Mouse (Mus musculus) MEL (cell line): ENCODE results near the gene Ceacam19. TPM values are rescaled to one million over a fixed set of nuclear protein-coding genes. Genes with fewer than 3 reads are reported as not detected.

Experiments used
- DNase-seq: peaks from one replicate; pipeline ENCODE4 v3.0.0; 2011; ENCODE audit warnings: low read depth, low spot score
- H3K27ac ChIP-seq: 2 replicates; pipeline ENCODE4 v1.5.1; 2012; ENCODE audit warnings: low read depth, mild to moderate bottlenecking, control low read depth, low read length, moderate library complexity; ENCODE audit not compliant: control insufficient read depth
- H3K27me3 ChIP-seq, 2 experiments: fragments of 150-350 bp in 1 of 2; sonication (generic) in 1 of 2; 2 replicates each; pipeline ENCODE4 v1.6.1; 2012; ENCODE audit warnings: low read length in 2 of 2, mild to moderate bottlenecking in 2 of 2, improper control_type of control experiment in 1 of 2, moderate library complexity in 1 of 2; ENCODE audit not compliant: insufficient read depth in 2 of 2, control insufficient read depth in 1 of 2
- H3K36me3 ChIP-seq, 2 experiments: 2 replicates each; pipeline ENCODE4 v1.6.1; 2012 to 2014; ENCODE audit warnings: low read length in 2 of 2, improper control_type of control experiment in 1 of 2, inconsistent platforms in 1 of 2, mild to moderate bottlenecking in 1 of 2; ENCODE audit not compliant: insufficient read depth in 2 of 2, control insufficient read depth in 1 of 2
- H3K4me1 ChIP-seq, 2 experiments: fragments of 150-350 bp in 1 of 2; sonication (generic) in 1 of 2; 2 replicates each; pipeline ENCODE4 v1.6.1; 2012; ENCODE audit warnings: low read length in 2 of 2, improper control_type of control experiment in 1 of 2, mild to moderate bottlenecking in 1 of 2; ENCODE audit not compliant: insufficient read depth in 2 of 2, control insufficient read depth in 1 of 2
- H3K4me3 ChIP-seq, 2 experiments: fragments of 150-350 bp in 1 of 2; sonication (generic) in 1 of 2; 2 replicates each; pipeline ENCODE4 v1.5.1; 2012; ENCODE audit warnings: low read depth in 2 of 2, low read length in 2 of 2, mild to moderate bottlenecking in 2 of 2, moderate library complexity in 2 of 2, control low read depth in 1 of 2, improper control_type of control experiment in 1 of 2; ENCODE audit not compliant: control insufficient read depth in 1 of 2, insufficient read depth in 1 of 2
- H3K79me2 ChIP-seq: 2 replicates; pipeline ENCODE4 v1.6.1; 2012; ENCODE audit warnings: mild to moderate bottlenecking, low read length, moderate library complexity; ENCODE audit not compliant: control insufficient read depth, poor library complexity, insufficient read depth
- H3K9ac ChIP-seq: 2 replicates; pipeline ENCODE4 v1.6.1; 2012; ENCODE audit warnings: low read depth, mild to moderate bottlenecking, control low read depth, low read length, moderate library complexity; ENCODE audit not compliant: control insufficient read depth, poor library complexity, severe bottlenecking
- H3K9me3 ChIP-seq: fragments of 150-350 bp; sonication (generic); replicated peaks from 2 replicates; pipeline ENCODE4 v1.6.1; 2012; ENCODE audit warnings: mild to moderate bottlenecking, low read length, improper control_type of control experiment, moderate library complexity; ENCODE audit not compliant: insufficient read depth
- BHLHE40 ChIP-seq: IDR thresholded peaks from 2 replicates; pipeline ENCODE4 v1.6.1; 2012; ENCODE audit warnings: low read depth, mild to moderate bottlenecking, inconsistent platforms, low read length, improper control_type of control experiment, borderline replicate concordance
- ELF1 ChIP-seq: IDR thresholded peaks from 2 replicates; pipeline ENCODE4 v1.6.1; 2014; ENCODE audit warnings: low read depth, mild to moderate bottlenecking, inconsistent platforms, low read length, improper control_type of control experiment, moderate library complexity
- EP300 ChIP-seq, 2 experiments: IDR thresholded peaks; 2 replicates each; pipeline ENCODE4 v1.6.1; 2011; ENCODE audit warnings: improper control_type of control experiment in 2 of 2, low read length in 2 of 2, low read depth in 1 of 2, mild to moderate bottlenecking in 1 of 2
- ETS1 ChIP-seq: IDR thresholded peaks from 2 replicates; pipeline ENCODE4 v1.6.1; 2012; ENCODE audit warnings: low read depth, mild to moderate bottlenecking, inconsistent platforms, low read length, improper control_type of control experiment, moderate library complexity
- GABPA ChIP-seq: IDR thresholded peaks from 2 replicates; pipeline ENCODE4 v1.6.1; 2012; ENCODE audit warnings: low read depth, mild to moderate bottlenecking, inconsistent platforms, low read length, improper control_type of control experiment, moderate library complexity
- KAT2A ChIP-seq: conservative IDR thresholded peaks from 2 replicates; pipeline ENCODE4 v1.6.1; 2012; ENCODE audit warnings: low read depth, low read length, improper control_type of control experiment, inconsistent platforms
- MAFK ChIP-seq: IDR thresholded peaks from 2 replicates; pipeline ENCODE4 v1.6.1; 2011; ENCODE audit warnings: low read depth, mild to moderate bottlenecking, low read length, improper control_type of control experiment, borderline replicate concordance
- MAX ChIP-seq: IDR thresholded peaks from 2 replicates; pipeline ENCODE4 v1.6.1; 2011; ENCODE audit warnings: low read length, improper control_type of control experiment
- MEF2A ChIP-seq: IDR thresholded peaks from 2 replicates; pipeline ENCODE4 v1.6.1; 2014; ENCODE audit warnings: low read depth, mild to moderate bottlenecking, inconsistent platforms, low read length, improper control_type of control experiment; ENCODE audit not compliant: poor library complexity, insufficient replicate concordance, severe bottlenecking; ENCODE audit errors: extremely low read depth
- MYC ChIP-seq: IDR thresholded peaks from 2 replicates; pipeline ENCODE4 v1.6.1; 2011; ENCODE audit warnings: low read depth, mild to moderate bottlenecking, low read length, improper control_type of control experiment, moderate library complexity
- POLR2AphosphoS5 ChIP-seq: IDR thresholded peaks from 2 replicates; pipeline ENCODE4 v1.6.1; 2012; ENCODE audit warnings: low read depth, borderline replicate concordance, mild to moderate bottlenecking, inconsistent platforms, low read length, moderate library complexity, mixed read lengths
- SIN3A ChIP-seq: IDR thresholded peaks from 2 replicates; pipeline ENCODE4 v1.6.1; 2012; ENCODE audit warnings: low read length, improper control_type of control experiment, inconsistent platforms
- USF2 ChIP-seq, 2 experiments: IDR thresholded peaks; 2 replicates each; pipeline ENCODE4 v1.6.1; 2011 to 2012; ENCODE audit warnings: improper control_type of control experiment in 2 of 2, low read length in 2 of 2, borderline replicate concordance in 1 of 2, inconsistent platforms in 1 of 2, low read depth in 1 of 2, mild to moderate bottlenecking in 1 of 2; ENCODE audit not compliant: insufficient read depth in 1 of 2
- ZNF384 ChIP-seq: IDR thresholded peaks from 2 replicates; pipeline ENCODE4 v1.6.1; 2012; ENCODE audit warnings: low read depth, mild to moderate bottlenecking, inconsistent platforms, low read length, improper control_type of control experiment
- polyA plus RNA-seq, 2 experiments: library from polyadenylated mRNA; stranded (reverse) in 1 of 2; unstranded in 1 of 2; fragments of >175 nt in 1 of 2; fragments of >200 nt in 1 of 2; gene quantifications; 2 replicates each; pipeline versions ENCODE4 v1.2.1 to v1.2.4; 2012; ENCODE audit warnings: low replicate concordance in 2 of 2, low read depth in 1 of 2; ENCODE audit not compliant: insufficient read length in 2 of 2, insufficient read depth in 1 of 2, missing spikeins in 1 of 2
- total RNA-seq: library from RNA; depleted of rRNA; stranded (reverse); fragments of 300-350 nt; gene quantifications from 2 replicates; pipeline ENCODE4 v1.2.3, GENCODE M21; 2012

The Ceacam19 gene
- total and polyA plus RNA-seq, 3 experiments: 0.03 to 0.04 TPM; not detected in 1

GRCm38 (mm10) chr7:19911695-19912524 lies 24.1 kb upstream of the Ceacam19 start:
- DNase-seq: no peak
- no peak overlapping the region for H3K4me3 ChIP-seq
- no peak overlapping the region for H3K9ac ChIP-seq
- no peak overlapping the region for H3K27ac ChIP-seq
- peaks cover 0 to 1% of the 10 kb centered on the region in 2 experiments; a peak in 1 of 4 replicates for H3K27me3 ChIP-seq
- H3K9me3 ChIP-seq: no peaks in the 10 kb centered on the region
- H3K79me2 ChIP-seq: no peaks in the 10 kb centered on the region
- TF ChIP-seq SIN3A: no peak
- TF ChIP-seq MYC: no peak
- TF ChIP-seq ZNF384: no peak
- TF ChIP-seq ETS1: no peak
- no peak for TF ChIP-seq ELF1
- TF ChIP-seq MAX: no peak
- no peak for TF ChIP-seq EP300 (IDR thresholded peaks at IDR 0.05; ENCODE audit: low read depth in 1 of 2, low read length in 2 of 2)
- TF ChIP-seq KAT2A: no peak
- TF ChIP-seq USF2 (IDR thresholded peaks at IDR 0.05; ENCODE audit: borderline replicate concordance in 1 of 2, insufficient read depth in 1 of 2, low read depth in 1 of 2, low read length in 2 of 2): no peak
- TF ChIP-seq MAFK: no peak
- TF ChIP-seq BHLHE40: no peak
- no peak for TF ChIP-seq MEF2A
- no peak for TF ChIP-seq GABPA
- TF ChIP-seq, all 39 proteins: peak for 0
- no peaks in the 10 kb centered on the region for H3K36me3 ChIP-seq
- no peaks in the 10 kb centered on the region for H3K4me1 ChIP-seq

DNA sequence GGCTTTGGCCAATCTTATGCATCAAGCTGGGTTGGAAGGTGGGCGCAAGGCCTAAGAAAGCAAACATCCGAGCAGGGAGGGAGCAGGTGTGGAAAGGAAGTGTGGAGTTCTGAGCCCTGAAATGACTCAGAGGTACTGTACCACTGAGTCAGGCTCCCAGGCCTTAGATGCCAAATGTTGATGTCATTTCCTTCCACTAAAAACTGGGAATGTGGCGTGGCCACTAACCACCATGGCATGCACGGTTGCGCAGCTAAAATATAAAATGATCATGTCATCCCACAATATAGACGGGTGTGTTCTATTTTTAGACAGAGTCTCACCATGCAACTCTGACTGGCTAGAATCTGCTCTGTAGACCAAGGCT lies 23.5 kb upstream of the Ceacam19 start:
- Histone ChIP-seq H3K27ac (no peak overlapping the region), H3K36me3 (no peaks in the 10 kb centered on the region)
- no peak for TF ChIP-seq POLR2AphosphoS5
- TF ChIP-seq, all 39 proteins: peak for 0
- Histone ChIP-seq H3K4me1 (no peaks in the 10 kb centered on the region), H3K27me3 (no peaks in the 10 kb centered on the region; a peak in 1 of 4 replicates), H3K9me3 (no peaks in the 10 kb centered on the region), H3K4me3 (no peak overlapping the region), H3K79me2 (no peaks in the 10 kb centered on the region), H3K9ac (no peak overlapping the region)
- no peak for DNase-seq
